Mouse (Mus musculus): ENCODE data around the gene Zfp773.
"Not testable (repeated sequence)": the region's sequence is repeated elsewhere in the genome, so short reads cannot be mapped to it uniquely, and the experiment has no call there.

Zfp773 gene

GRCm38 (mm10) chr7:7136379-7136866, at the start of gene Zfp773:
Zfp773 (minus strand) TSS chr7:7136755.
- peak; percentile 100 for ATAC-seq (ENCODE audit: low TSS enrichment)

GRCm38 (mm10) chr7:7185897-7186296, 49.3 kb upstream of the Zfp773 start:
- ATAC-seq (ENCODE audit: low TSS enrichment): no peak

- ATAC-seq (ENCODE audit: low TSS enrichment): peak; percentile 100
Observed at GRCm38 (mm10) chr7:7171227-7172147, 34.9 kb upstream of the Zfp773 start, which contains the start of gene Zfp418. Zfp418 (plus strand) TSS chr7:7171330.

- no peak for ATAC-seq (ENCODE audit: low TSS enrichment)
Observed at GRCm38 (mm10) chr7:7145991-7146608, 9.5 kb upstream of the Zfp773 start.

- no peak for ATAC-seq (ENCODE audit: low TSS enrichment)
Observed at GRCm38 (mm10) chr7:7144215-7144614, 7.7 kb upstream of the Zfp773 start.

- ATAC-seq (ENCODE audit: low TSS enrichment): no peak
Observed at GRCm38 (mm10) chr7:7132751-7133150, 3.8 kb downstream of the Zfp773 start.

- ATAC-seq (ENCODE audit: low TSS enrichment): not testable (repeated sequence)
Observed at GRCm38 (mm10) chr7:7130491-7131124, 5.9 kb downstream of the Zfp773 start.

GRCm38 (mm10) chr7:7121602-7121980, 15.0 kb downstream of the Zfp773 start:
- peak; percentile 29; the same call in 1 of the 2 replicates for ATAC-seq (ENCODE audit: low TSS enrichment)

- ATAC-seq (ENCODE audit: low TSS enrichment): peak; percentile 99
Observed at GRCm38 (mm10) chr7:7120921-7121601, 15.5 kb downstream of the Zfp773 start, which contains the start of gene Zfp954. Zfp954 (minus strand) TSS chr7:7121488.

- ATAC-seq (ENCODE audit: low TSS enrichment): no peak
Observed at GRCm38 (mm10) chr7:7118441-7118840, 18.1 kb downstream of the Zfp773 start.

GRCm38 (mm10) chr7:7108501-7108900, 28.1 kb downstream of the Zfp773 start:
- no peak for ATAC-seq (ENCODE audit: low TSS enrichment)
